Mouse (Mus musculus) layer of hippocampus, adult 9-10 months (tissue): ENCODE data around the gene Tgm2.

Experiments used
- DNase-seq: peaks from one replicate; pipeline ENCODE4 v3.0.0; 2022; ENCODE audit warnings: low spot score

Gene Tgm2

GRCm38 (mm10) chr2:158113591-158114257 lies 32.5 kb downstream of the Tgm2 start:
- DNase-seq = no peak

- no peak for DNase-seq
Measured at GRCm38 (mm10) chr2:158109516-158109915, 36.7 kb downstream of the Tgm2 start.

DNA sequence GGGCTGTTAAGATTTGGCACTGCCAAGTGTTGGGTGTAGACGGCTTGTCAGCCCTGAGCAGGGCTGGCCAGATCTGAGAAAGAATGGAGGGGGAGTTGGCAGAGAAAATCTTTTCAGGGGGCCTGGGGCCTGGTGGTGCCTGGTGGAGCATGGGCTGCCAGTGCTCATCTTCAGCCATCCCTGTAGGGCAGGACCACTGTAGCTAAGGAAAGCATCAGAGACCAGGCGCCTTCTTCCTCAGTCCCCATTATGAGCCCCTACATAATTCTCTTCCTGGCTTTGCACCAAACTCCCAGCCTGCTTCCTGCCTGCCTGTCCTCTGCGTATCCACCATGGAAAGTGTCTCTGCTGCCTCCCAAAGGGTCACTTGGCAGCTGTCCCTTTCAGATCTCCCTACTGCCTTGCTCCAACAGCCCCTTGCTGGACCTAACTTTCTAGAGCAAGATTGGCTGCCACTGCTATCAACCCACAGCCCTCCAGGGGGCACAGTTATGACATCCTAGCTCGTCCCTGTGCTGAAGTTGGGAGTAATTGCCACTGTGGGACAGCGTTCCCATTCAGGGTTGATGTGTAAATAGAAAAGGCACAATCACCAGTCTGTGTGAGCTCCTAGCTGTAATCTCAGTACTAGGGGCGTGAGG lies 39.2 kb downstream of the Tgm2 start:
- no peak for DNase-seq

DNA sequence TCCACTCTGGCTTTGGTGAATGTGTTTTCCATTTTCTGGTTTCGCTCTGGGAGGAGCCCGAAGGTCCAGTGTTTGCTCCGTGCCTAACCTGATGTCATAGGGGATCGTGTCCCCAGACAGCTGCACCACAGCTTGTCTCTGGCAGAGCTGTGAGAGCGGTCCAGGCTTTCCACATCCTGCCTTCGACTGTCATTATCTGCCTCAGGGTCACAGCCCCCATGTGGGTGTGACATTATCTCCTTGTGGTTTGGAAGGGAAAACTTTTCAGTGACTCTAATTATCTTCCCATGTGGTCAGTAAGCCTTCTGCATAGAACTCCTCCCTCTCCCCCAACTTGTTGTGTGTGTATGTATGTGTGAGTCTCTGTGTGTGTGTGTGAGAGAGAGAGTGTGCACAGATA lies 40.6 kb downstream of the Tgm2 start:
- DNase-seq = no peak

- no peak for DNase-seq
Measured at GRCm38 (mm10) chr2:158104966-158105365, 41.3 kb downstream of the Tgm2 start.

DNA sequence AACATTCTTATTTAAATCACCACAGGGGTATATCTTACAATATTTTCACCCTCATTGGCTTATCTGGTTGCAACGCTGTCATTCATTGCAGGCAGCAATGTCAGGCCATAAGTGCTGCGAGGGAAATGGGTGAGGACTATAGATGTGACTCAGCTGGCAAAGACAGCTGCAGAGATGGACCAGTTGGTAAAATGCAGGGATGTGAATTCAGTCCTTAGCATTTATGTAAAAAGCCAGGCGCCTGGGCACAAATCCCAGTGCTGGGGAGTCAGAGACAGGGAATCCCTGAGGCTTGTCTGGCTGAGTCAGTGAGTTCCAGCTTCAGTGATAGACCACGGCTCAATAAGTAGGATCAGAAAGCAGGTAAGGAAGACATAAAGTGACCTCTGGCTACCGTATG lies 44.5 kb downstream of the Tgm2 start:
- DNase-seq = no peak

GRCm38 (mm10) chr2:158099537-158099936 lies 46.7 kb downstream of the Tgm2 start:
- DNase-seq = no peak

DNA sequence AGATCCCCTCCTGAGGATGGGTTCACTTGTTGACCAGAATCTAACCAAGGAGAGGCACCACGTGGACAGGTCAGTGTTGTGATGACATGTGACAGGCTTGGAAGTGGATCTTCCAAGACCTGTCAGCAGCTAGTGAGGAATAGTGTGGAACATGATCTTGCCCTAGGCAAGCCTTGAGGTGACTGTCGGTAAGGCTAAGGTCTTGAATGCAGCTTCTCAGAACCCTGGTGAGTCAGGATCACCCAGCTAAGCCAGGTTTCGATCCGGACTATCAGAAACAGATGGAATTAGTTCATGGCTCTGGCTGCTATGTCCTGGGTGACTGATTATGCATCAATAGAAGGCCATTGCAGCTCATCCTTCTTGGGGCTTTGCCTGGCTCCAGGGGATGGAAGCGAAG lies 47.5 kb downstream of the Tgm2 start:
- DNase-seq = no peak

- DNase-seq = no peak
Measured at GRCm38 (mm10) chr2:158097071-158097470, 49.2 kb downstream of the Tgm2 start.

- DNase-seq = no peak
Measured at GRCm38 (mm10) chr2:158094846-158095245, 51.4 kb downstream of the Tgm2 start.

DNA sequence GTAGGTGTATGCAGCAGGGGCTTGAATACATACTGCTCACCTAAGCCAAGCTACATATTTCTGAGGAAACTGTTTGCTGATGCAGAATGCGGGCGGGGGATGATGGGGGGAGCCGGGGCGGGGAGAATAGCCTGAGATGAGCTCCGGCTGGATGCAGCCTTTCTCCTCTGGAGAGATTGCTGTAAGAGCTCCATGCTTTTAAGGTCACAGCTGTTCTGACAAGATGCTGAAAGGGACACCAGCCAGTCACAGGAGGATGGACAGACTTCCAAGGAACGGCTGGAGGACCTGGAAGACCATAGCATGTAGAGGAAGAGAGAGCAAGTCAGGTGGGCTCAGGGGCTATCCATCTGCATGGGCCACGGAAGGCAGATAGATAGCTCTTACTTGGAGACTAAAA lies 51.9 kb downstream of the Tgm2 start:
- DNase-seq = no peak

DNA sequence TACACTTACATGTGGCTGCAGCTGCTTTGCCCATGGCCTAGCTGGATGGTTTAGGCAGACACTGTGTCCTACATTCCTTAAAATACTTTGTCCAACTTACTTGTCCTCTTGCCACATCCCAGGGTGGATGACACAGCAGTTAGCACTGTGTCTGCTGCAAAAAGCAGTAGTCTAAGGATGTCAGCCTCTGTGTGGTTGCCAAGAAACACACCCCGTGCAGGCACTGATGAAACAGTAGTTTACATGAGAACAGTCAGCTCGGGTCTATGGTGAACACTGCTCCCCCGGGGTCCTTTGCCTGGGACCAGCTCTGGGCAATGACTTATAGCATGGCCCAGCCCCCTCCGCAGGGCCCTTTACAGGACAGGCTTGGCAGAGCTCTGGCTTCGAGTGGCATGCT lies 52.9 kb downstream of the Tgm2 start:
- no peak for DNase-seq

DNA sequence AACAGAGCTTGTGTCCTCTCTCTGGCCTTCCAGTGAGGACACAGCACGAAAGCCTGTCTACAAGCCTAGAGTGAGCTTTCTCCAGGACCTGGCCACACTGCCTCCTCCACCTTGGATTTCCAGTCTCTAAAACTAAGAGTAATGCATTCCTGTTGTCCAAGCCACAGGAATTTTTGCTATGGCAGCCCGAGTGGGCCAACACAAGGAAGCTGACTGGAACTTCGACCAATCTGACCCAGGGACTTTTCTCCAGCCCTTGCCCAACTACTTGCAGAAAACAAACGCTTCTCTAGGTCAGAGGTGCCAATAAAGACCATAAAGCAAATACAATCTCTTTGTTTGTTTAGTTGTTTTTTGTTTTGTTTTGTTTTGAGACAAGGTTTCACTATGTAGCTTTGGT lies 56.1 kb downstream of the Tgm2 start:
- DNase-seq = no peak

DNA sequence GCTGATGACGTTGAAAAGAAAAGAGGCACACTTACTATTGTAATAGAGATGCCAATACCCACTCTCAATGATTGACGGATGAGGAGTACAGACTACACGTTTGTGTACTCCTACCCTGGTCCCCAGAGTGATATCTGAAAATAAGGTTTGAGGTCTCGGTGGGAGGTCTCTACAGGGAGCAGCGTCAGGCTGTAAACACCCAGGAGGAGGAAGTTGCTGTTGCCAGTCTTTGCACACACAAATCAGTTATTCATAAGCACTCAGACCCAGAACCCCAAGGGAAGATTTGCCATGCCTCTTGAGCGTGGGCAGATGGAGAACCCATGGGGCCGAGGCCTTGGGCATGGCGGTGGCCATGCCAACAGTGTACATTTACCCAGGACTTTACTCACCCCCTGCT lies 61.8 kb downstream of the Tgm2 start:
- no peak for DNase-seq

- DNase-seq = no peak
Measured at GRCm38 (mm10) chr2:158080622-158081241, 65.5 kb downstream of the Tgm2 start.

DNA sequence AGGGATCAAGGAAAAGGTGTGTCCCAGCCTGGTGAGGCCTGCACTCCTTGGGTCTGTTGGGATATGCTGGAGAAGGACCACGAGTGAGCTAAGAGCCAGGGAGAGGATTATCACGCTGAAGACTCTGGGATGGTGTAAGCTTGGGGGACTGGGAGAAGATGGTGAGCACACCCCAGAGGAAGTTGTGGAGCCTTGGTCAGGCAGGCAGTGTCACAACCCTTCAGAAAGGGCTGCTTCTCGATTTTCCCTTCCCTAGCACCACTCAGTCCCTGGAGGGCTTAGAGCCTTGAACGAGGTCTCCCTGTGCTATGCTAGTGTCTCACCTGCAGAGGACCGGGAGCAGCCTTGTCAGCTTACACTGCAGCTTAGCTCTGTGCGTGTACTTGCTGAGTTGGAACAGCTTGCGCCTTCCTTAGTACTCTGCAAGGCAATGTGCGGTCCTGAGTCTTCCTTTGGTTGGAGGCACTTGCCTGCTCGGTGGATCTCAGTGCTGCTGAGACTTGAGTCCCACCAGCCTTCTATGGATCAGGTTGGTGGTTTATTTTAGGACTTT lies 66.3 kb downstream of the Tgm2 start:
- DNase-seq = no peak

GRCm38 (mm10) chr2:158078971-158079370 lies 67.3 kb downstream of the Tgm2 start:
- no peak for DNase-seq

DNA sequence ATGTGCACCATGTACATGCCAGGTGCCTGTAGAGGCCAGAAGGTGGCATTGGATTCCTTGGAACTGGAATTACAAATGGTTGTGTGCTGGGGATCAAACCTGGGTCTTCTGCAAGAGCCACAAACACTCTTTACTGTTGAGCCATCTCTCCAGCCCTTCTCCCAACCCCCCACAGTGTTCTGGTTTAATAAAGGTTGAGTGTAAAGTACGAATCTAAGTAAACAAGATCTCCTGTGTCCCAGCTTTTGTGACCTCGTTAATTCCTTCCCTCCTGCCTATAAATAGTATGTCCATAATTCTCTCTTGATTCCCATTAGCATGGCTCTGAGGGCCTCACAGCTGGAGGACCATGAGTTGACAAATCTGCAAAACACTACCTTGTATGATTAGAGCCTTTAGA lies 68.3 kb downstream of the Tgm2 start:
- DNase-seq = no peak

DNA sequence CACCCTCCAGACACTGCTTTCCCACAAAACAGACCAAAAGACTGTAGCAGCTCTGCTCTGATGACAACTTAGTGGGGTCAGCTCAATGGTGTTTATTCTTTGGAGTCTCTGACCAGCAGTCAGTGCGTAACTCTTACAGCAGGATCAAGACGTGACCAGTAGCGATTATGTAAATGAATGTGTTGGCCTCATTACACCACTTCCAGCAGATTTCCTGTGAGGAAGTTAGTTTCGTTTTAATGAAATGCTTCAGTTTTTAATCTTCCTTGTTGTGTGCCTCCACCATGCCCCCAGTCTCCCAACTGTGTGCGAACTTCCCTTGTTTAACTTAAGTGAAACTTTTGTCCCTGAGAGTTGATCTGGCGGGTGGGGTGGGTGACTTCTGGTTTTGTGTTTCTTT lies 69.5 kb downstream of the Tgm2 start:
- no peak for DNase-seq

DNA sequence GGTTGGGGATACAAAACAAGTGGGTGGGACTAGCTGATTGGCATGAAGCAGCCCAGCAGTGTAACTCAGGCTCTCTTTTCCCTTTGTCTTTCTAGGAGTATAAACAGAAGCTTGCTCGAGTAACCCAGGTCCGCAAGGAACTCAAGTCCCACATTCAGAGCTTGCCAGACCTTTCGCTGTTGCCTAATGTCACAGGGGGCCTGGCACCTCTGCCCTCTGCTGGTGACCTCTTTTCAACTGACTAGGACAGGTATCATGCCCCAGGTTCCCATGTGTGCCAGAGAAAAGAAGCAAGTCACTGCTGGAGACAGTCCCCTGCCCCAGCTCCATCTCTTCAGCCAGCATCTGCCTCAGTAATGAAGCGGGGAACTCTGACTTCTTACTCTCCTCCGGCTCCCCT lies 71.4 kb downstream of the Tgm2 start:
- no peak for DNase-seq

DNA sequence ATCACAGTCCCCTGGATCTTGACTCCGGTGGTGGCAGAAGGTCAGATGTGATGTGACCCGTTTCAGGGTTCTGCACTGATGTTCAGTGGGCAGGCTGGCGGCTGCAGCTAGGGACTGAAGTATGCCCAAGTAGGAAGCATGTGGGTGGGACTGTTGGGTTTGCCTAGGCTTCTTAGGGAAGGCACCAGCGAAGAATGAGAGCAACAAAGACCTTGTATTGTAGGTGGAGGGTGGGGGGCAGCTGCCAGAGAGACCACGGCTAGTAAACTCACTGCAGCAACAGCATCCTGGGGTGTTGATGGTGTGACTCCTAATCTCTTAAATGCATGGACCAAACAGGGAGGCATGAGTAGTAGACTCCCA lies 74.6 kb downstream of the Tgm2 start:
- DNase-seq = no peak

DNA sequence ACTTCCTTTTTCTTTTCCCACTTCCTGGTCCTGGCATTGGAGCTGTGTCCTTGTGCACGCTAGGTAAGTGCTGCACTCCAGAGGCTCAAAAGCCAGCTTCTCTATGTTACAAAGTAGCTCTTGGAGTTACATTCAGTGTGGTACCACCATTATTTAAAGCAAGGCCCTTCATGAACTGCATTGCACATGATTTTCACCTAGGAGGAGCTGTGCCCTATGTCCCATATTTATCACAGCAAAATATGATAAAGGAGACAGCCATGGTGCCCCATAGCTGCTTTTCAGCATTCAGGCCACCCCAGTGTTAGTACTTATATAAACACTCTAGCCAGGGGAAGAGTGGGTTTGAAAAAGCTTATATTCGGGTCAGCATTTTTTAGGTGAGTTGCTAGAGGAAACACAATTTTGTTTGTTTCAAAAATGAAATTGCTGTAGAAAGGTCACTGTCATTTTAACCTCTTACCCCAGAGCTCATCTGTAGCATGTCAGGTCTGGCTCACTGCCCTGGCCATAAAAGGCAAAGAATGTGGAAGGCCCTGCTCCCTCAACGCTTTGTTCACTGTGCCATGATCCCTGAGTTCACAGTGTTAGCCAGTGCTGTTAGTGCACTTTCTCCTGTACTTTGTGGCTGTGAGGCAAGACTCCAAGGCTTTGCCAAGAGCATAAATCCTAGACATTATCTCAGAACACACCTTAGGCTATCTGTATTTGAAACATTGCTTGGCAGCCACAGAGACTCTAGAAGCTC lies 75.2 kb downstream of the Tgm2 start:
- DNase-seq = no peak

DNA sequence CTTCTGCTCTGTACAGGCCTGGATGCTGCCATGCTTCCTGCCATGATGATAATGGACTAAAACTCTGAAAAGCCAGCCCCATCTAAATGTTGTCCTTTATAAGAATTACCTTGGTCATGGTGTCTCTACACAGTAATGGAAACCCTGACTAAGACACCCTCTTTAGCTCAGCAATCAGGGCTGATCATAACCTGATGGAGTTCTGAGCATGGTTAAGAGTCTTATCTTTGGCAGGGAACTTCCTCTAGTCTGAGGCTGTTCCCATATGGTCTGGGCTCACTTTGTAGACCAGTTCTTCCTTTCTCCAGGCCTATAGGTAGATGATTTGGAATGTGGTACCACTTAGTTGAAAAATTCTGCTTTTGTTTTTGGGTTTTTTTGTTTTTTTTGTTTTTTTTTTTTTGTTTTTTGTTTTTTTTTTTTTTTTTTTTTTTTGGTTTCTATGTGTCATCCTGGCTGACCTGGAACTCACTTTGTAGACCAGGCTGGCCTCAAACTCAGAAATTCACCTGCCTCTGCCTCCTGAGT lies 77.7 kb downstream of the Tgm2 start:
- no peak for DNase-seq
